Mouse (Mus musculus) heart, embryonic 15.5 days (tissue): Measurements from ENCODE around the gene Rgl1. TPM values are rescaled to one million over a fixed set of nuclear protein-coding genes. Genes with fewer than 3 reads are reported as not detected.

Source experiments
- ATAC-seq: fragments of 200-750 bp; cut with Nextera tagmentation; replicated peaks from 2 replicates; pipeline ENCODE4 v1.8.0; 2017; ENCODE audit warnings: low read depth, moderate TSS enrichment; ENCODE audit not compliant: insufficient number of reproducible peaks, insufficient read depth, low FRiP score
- H3K27ac ChIP-seq: fragments of 300-500 bp; sonication (generic); 2 replicates; pipeline ENCODE4 v1.5.1; 2015; ENCODE audit warnings: mild to moderate bottlenecking, inconsistent platforms
- H3K27me3 ChIP-seq: fragments of 300-500 bp; sonication (generic); 2 replicates; pipeline ENCODE4 v1.6.1; 2015; ENCODE audit warnings: inconsistent platforms
- H3K36me3 ChIP-seq: fragments of 300-500 bp; sonication (generic); 2 replicates; pipeline ENCODE4 v1.6.1; 2015; ENCODE audit warnings: mild to moderate bottlenecking, inconsistent platforms
- H3K4me1 ChIP-seq: fragments of 300-500 bp; sonication (generic); replicated peaks from 2 replicates; pipeline ENCODE4 v1.6.1; 2015; ENCODE audit warnings: inconsistent platforms
- H3K4me2 ChIP-seq: fragments of 300-500 bp; sonication (generic); 2 replicates; pipeline ENCODE4 v1.6.1; 2015; ENCODE audit warnings: inconsistent platforms, mild to moderate bottlenecking, moderate library complexity
- H3K4me3 ChIP-seq: fragments of 300-500 bp; sonication (generic); 2 replicates; pipeline ENCODE4 v1.5.1; 2015; ENCODE audit warnings: mild to moderate bottlenecking, inconsistent platforms
- H3K9ac ChIP-seq: fragments of 300-500 bp; sonication (generic); 2 replicates; pipeline ENCODE4 v1.6.1; 2015; ENCODE audit warnings: mild to moderate bottlenecking, inconsistent platforms
- H3K9me3 ChIP-seq: fragments of 300-500 bp; sonication (generic); replicated peaks from 2 replicates; pipeline ENCODE4 v1.6.1; 2016; ENCODE audit warnings: inconsistent platforms
- WGBS: fragments of 180-500 bp; shearing (Covaris S2); methylation state at CpG from one replicate; pipeline ENCODE4 v1.1.7; 2015; ENCODE audit warnings: mixed read lengths; 5-methylcytosine and 5-hydroxymethylcytosine counted together
- polyA plus RNA-seq: library from polyadenylated mRNA; unstranded; fragments of >200 nt; fragmentation: Nextera tagmentation; extraction: Ambion mirVana; gene quantifications from 2 replicates; pipeline ENCODE4 v1.2.1, GENCODE M21; 2015

The Rgl1 gene
- polyA plus RNA-seq: 54.7 and 64.6 TPM in 2 replicates

DNA sequence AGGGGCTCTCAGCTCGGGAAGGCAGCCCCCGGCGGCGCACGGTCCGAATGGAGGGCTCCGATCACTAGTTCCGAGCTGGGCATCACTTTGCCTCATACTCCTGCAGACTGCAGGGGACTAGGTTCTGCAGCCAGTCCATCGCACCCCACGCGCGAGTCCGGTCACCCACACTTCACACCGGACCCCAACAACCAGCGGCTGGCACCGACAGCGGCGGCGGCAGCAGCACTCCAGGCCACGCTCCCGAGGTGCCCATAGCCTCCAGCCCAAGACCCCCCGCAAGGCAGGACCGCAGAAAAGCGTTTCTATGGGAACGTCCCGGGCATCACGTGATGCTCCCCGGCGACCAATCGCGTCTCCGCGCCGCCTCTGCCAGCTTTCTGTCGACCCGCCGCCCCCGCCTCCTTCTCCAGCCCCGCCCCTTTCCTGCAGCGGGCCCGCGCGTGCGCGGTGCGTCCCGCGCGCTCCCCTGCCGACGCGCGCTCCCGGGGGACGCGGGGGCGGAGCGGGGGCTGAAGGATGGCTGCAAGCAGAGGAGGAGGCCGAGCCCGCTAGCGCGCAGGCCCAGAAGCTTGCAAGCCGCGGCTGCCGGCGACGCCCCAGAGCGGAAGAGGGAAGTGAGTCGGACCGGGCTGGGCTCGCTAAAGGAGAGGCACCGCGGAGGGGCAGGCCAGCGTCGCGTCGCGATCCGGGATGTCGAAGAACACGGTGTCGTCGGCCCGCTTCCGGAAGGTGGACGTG is at the start of gene Rgl1, which contains the start of gene Arpc5:
Rgl1 (minus strand) TSS at position 320 of the 741 bp plus-strand sequence.
Arpc5 (plus strand) TSS at position 511 of the 741 bp plus-strand sequence.
- Histone ChIP-seq H3K4me1 (peaks cover 9% of the 10 kb centered on the region), H3K9me3 (no peaks in the 10 kb centered on the region), H3K27me3 (peaks cover 10% of the 10 kb centered on the region), H3K27ac (peak within 1 kb of the TSS; percentile 93), H3K36me3 (peaks cover 19% of the 10 kb centered on the region), H3K9ac (peak within 1 kb of the TSS; percentile 98), H3K4me2 (peak within 1 kb of the TSS; percentile 94), H3K4me3 (peak within 1 kb of the TSS; percentile 95)
- under 1% methylated on average over 75 of the region's 86 CpGs for WGBS
- ATAC-seq: peak; percentile 96

DNA sequence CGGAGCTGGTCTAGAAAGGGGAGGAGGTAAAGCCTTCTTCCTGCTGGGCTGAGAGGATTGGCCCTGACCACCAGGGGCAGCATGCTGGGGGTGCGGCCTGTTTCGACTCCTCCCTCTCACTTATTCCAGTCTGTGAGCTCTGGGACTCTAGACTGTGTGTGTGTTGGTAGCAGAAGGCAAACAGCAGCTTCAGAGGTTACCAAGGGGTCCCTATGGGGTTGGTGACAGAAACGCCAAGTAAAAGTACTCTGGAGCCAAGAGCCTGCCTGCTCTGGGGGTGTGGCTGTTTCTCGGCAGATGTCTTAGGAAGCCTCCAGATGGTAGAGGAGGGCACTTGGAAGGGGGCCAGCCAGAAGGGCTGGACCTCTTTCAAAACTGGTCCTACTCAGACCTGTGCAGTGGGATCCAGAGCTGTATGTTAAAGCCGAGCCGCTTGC is 49.1 kb upstream of the Rgl1 start:
- Histone ChIP-seq H3K4me2 (peak overlapping the region; percentile 33; the same call in 1 of the 2 replicates), H3K27me3 (no peaks in the 10 kb centered on the region), H3K9ac (no peak overlapping the region), H3K36me3 (no peaks in the 10 kb centered on the region), H3K9me3 (no peaks in the 10 kb centered on the region), H3K27ac (no peak overlapping the region), H3K4me3 (no peak overlapping the region), H3K4me1 (peaks cover 39% of the 10 kb centered on the region)
- 41% methylated on average over 7 of the region's 7 CpGs for WGBS
- peak; percentile 27 for ATAC-seq

DNA sequence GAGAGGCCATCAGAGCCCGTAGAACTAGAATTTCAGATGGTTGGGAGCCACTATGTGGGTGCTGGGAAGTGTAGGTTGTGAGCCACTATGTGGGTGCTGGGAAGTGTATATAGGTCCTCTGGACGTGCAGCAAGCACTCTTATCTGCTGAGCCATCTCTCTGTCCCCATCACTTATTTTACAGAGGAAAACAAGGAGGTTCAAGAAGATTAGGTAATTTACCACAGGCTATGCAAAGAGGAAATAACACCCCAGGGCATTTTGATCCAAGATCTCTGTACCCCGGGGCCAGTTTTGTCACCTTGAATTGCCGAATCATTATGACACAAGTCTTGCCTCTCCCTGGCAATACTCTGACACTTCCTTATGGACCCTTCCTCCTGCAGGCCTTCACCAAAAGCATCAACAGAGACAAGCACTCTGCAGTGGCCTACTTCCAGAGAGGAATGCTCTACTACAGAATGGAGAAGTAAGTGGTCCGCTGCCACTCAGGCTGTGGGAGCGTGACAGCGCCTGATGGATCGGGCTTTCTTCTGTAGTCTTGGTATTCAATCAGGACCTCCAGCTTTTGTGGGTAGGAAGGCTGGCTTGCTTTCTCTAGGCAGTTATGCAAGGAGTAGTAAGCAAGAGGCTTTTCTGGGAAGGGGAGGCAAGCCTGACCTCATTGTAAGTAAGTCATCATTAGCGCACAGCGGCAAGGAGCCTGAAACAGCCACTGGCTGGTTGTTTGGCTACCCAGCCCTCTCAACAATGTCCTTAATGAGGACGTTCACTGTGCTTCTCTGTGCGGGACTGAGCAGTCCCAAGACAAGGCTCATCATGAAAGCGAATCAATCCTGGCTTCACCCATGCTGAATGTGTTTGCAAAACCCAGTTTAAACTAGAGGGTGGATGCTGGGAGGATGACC is 44.6 kb upstream of the Rgl1 start:
- H3K36me3 ChIP-seq: no peaks in the 10 kb centered on the region
- no peaks in the 10 kb centered on the region for H3K9me3 ChIP-seq
- ATAC-seq: no peak
- H3K4me1 ChIP-seq: peaks cover 20% of the 10 kb centered on the region
- H3K27ac ChIP-seq: no peak overlapping the region
- no peaks in the 10 kb centered on the region for H3K27me3 ChIP-seq
- no peak overlapping the region for H3K9ac ChIP-seq
- 75% methylated on average over 13 of the region's 13 CpGs for WGBS
- H3K4me2 ChIP-seq: no peak overlapping the region
- no peak overlapping the region for H3K4me3 ChIP-seq

DNA sequence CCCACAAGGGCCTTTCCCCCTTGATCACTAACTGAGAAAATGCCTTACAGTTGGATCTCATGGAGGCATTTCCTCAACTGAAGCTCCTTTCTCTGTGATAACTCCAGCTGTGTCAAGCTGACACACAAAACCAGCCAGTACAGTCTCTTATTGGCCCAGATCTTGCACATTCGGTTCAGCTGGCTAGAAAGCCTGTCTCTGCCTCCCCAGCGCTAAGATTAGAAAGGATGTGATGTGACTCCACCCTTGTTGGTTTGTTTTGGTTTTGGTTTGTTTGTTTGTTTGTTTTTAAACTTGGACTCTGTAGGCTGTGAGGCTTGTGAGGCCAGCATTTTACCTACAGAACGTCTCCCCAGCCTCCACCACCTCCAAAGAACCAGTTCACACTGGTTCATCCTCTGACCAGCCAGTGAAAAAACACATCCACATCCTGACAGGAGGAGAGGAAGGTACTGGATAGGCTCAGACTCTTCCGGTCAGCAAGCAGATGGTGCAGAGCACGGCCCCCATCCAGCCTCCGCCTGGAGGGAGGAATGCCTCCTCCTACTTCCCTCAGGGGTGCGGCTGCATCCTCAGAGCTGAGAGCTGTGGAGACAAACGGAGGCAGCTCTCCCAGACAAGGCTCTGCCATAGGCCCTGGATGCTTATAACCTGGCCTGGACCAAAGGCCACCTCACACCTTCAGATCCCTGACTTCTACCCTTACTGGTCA is 43.5 kb upstream of the Rgl1 start:
- no peaks in the 10 kb centered on the region for H3K36me3 ChIP-seq
- no peaks in the 10 kb centered on the region for H3K9me3 ChIP-seq
- peak overlapping the region; percentile 72 for H3K27ac ChIP-seq
- no peaks in the 10 kb centered on the region for H3K27me3 ChIP-seq
- peak; percentile 80; the same call in 1 of the 2 replicates for ATAC-seq
- H3K4me1 ChIP-seq: peaks cover 9% of the 10 kb centered on the region; the same call in 1 of the 2 replicates
- H3K9ac ChIP-seq: no peak overlapping the region
- H3K4me3 ChIP-seq: no peak overlapping the region
- H3K4me2 ChIP-seq: no peak overlapping the region
- WGBS: 27% methylated on average over 8 of the region's 8 CpGs

DNA sequence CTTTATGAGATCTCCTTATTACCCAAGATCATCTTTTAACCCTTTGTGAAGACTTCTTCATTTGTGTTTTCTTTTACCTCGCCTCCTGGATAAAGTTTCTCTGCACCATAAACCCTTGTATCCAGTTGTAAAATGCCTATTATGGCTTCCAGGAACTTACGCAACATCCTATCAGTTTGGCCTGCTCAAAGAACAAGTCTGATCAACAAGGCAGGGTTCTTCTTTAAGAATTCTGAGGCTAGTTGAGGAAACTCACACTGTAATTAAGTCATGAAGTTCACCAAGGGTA is 42.2 kb upstream of the Rgl1 start:
- Histone ChIP-seq H3K27ac (no peak overlapping the region), H3K4me1 (peaks cover 8% of the 10 kb centered on the region; the same call in 1 of the 2 replicates), H3K4me3 (peak overlapping the region; percentile 18; the same call in 1 of the 2 replicates), H3K9me3 (no peaks in the 10 kb centered on the region), H3K9ac (no peak overlapping the region), H3K36me3 (no peaks in the 10 kb centered on the region), H3K27me3 (no peaks in the 10 kb centered on the region), H3K4me2 (no peak overlapping the region)
- 81% methylated on average over 2 of the region's 2 CpGs for WGBS
- ATAC-seq: no peak

DNA sequence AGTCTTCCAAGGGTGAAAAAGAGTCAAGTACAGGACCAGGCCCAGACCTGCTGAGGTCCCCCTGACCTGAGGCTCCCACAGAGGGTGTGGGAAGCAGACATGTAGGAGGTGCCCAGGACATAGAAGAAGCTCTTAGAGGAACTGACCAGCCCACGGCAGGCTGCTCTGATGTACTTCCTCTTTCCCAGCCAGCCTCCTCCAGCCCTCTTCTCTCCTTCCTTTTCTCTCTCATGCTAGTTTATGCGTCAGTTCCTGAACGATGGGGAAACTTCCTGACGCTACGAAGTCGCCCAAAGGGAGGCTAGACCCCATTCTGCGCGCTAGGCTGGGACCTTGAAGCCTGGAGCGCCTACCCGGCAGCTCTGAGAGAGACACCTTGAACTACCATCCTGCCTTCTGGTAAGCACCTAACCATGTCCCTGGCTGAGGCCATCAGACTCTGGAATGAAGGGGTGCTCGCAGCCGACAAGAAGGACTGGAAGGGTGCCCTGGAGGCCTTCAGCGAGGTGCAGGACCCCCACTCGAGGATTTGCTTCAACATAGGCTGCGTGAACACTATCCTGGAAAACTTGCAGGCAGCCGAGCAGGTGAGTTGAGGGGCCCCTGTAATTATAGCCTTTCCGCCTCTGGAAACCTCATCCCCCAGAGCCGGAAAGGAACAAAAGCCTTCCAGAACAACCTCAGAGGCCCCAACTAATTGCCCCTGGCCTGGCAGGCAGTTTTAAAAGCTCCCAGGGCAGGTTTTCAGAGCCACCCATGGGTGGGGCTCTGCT is 41.7 kb upstream of the Rgl1 start:
- H3K4me3 ChIP-seq: peak overlapping the region; percentile 18; the same call in 1 of the 2 replicates
- ATAC-seq: no peak
- H3K9me3 ChIP-seq: no peaks in the 10 kb centered on the region
- H3K4me1 ChIP-seq: peaks cover 8% of the 10 kb centered on the region; the same call in 1 of the 2 replicates
- no peak overlapping the region for H3K4me2 ChIP-seq
- WGBS: 63% methylated on average over 18 of the region's 18 CpGs
- no peak overlapping the region for H3K27ac ChIP-seq
- no peaks in the 10 kb centered on the region for H3K27me3 ChIP-seq
- H3K36me3 ChIP-seq: no peaks in the 10 kb centered on the region
- no peak overlapping the region for H3K9ac ChIP-seq

DNA sequence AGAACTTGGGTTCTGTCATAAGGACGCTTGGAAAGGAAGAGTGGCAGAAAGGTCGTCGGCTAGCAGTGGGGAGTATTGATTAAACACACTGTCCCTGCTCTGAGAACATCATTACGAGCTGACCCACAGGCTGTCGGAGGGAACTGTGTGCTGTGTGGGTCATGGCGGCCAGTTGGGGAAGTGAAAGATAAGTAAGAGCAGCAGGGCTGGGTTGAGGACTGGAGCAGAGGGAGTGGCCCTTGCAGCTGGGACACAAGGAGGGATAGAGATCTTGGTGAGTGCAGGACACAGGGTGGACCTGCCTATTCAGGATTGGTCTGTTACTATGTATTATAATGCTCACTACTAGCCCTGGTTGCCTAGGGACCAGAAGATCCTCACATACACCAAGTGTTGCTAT is 38.8 kb upstream of the Rgl1 start:
- H3K4me2 ChIP-seq: no peak overlapping the region
- H3K27me3 ChIP-seq: no peaks in the 10 kb centered on the region
- no peaks in the 10 kb centered on the region for H3K36me3 ChIP-seq
- H3K27ac ChIP-seq: no peak overlapping the region
- WGBS: 66% methylated on average over 6 of the region's 6 CpGs
- ATAC-seq: no peak
- peaks cover 8% of the 10 kb centered on the region for H3K4me1 ChIP-seq
- no peak overlapping the region for H3K4me3 ChIP-seq
- no peak overlapping the region for H3K9ac ChIP-seq
- H3K9me3 ChIP-seq: no peaks in the 10 kb centered on the region

DNA sequence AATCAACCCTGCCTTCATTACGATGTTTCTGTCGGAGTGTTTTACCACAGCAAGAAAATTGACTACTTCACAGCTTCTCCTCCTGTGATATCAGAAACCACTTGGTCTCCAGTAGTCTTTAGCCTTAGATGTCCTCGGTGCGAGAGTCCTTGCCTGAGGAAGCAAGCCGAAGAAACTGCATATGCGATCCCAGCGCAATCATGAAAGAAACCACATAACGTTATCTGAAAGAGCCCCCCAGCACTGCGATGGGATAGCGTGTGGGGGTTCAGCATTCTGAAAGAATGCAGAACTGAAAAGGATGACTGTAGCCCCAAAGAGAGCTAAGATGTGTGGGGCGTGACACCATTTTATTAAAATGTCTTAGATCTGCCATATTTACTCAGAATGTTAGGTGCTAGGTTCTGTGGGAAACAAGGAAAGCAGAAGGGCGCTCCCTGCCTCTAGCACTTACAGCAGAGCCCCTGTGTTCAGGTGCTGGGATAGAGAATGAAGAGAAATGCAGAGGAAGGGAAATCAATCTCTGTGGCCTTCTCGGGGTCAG is 34.6 kb upstream of the Rgl1 start:
- no peaks in the 10 kb centered on the region for H3K27me3 ChIP-seq
- peak overlapping the region; percentile 45; the same call in 1 of the 2 replicates for H3K27ac ChIP-seq
- no peak overlapping the region for H3K4me2 ChIP-seq

DNA sequence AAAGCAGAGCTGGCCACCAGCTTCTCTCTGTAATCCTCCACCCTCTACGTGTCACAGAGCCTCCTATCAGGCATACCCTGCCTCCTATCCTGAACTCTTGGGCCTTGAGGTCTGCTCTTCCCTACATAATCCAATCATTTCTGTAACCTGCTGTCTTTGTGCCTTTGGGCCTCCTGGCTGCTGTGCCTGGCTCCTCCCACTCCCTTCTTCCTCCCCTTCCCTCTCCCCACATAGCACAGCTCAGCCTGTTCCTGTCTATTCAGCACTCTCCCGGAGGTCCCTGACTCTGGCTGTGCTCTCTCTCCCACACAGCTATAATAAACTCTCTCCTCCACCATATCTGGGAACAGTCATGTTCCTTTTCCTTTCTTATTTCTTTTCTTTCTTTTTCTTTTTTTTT is 33.7 kb upstream of the Rgl1 start, which contains the start of gene Ncf2:
Ncf2 (plus strand) TSS at position 298 of the 400 bp plus-strand sequence.
- H3K36me3 ChIP-seq: no peaks in the 10 kb centered on the region
- no peaks in the 10 kb centered on the region for H3K9me3 ChIP-seq
- H3K9ac ChIP-seq: no peak within 1 kb of the TSS
- H3K4me2 ChIP-seq: no peak within 1 kb of the TSS
- no peak within 1 kb of the TSS for H3K4me3 ChIP-seq
- peaks cover 12% of the 10 kb centered on the region for H3K4me1 ChIP-seq
- peak within 1 kb of the TSS; percentile 45 for H3K27ac ChIP-seq
- no peaks in the 10 kb centered on the region for H3K27me3 ChIP-seq
- WGBS: 12% methylated on average over 2 of the region's 2 CpGs
- ATAC-seq: peak; percentile 90

More for the DNA sequence above, 34.6 kb upstream of the Rgl1 start:
- Histone ChIP-seq H3K4me1 (peaks cover 12% of the 10 kb centered on the region), H3K9me3 (no peaks in the 10 kb centered on the region), H3K9ac (no peak overlapping the region), H3K36me3 (no peaks in the 10 kb centered on the region), H3K4me3 (no peak overlapping the region)
- no peak for ATAC-seq
- WGBS: 81% methylated on average over 13 of the region's 13 CpGs

DNA sequence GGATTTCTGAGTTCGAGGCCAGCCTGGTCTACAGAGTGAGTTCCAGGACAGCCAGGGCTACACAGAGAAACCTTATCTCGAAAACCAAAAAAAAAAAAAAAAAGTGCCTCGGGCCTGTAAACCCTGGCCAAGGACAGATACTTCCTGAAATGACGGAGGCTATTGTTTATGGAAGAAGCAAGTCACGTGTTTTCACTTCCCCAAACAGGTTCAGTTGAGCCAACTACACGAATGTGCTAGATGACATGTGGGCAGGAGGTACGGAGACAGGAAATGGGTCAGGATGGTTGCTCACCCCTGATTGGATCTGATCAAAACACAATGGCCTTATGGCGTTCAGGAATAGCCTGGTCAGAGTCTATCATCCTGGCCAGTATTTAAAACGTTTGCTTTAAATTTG is 32.0 kb upstream of the Rgl1 start:
- H3K4me1 ChIP-seq: peaks cover 13% of the 10 kb centered on the region
- peak; percentile 32; the same call in 1 of the 2 replicates for ATAC-seq
- H3K27me3 ChIP-seq: no peaks in the 10 kb centered on the region
- WGBS: 56% methylated on average over 9 of the region's 9 CpGs
- no peaks in the 10 kb centered on the region for H3K36me3 ChIP-seq
- no peaks in the 10 kb centered on the region for H3K9me3 ChIP-seq
- H3K9ac ChIP-seq: no peak overlapping the region
- H3K4me2 ChIP-seq: no peak overlapping the region
- H3K27ac ChIP-seq: peak overlapping the region; percentile 45; the same call in 1 of the 2 replicates
- no peak overlapping the region for H3K4me3 ChIP-seq
